Mouse (Mus musculus): Measurements from ENCODE around the gene Phrf1.

GRCm38 (mm10) chr7:141196619-141197282 is 31.8 kb upstream of the Phrf1 start:
- TF ChIP-seq CTCF (IDR thresholded peaks at IDR 0.05; ENCODE audit: low read depth, low read length) (no peak), POLR2A (IDR thresholded peaks at IDR 0.05; ENCODE audit: insufficient read depth, low read length) (no peak)
